Mouse (Mus musculus): Measurements from ENCODE around the gene Cacna1c.

The Cacna1c gene

GRCm38 (mm10) chr6:119137768-119138167 is 58.5 kb downstream of the Cacna1c start:
- no peak for DNase-seq

- no peak for DNase-seq
Observed at GRCm38 (mm10) chr6:119132863-119133262, 63.4 kb downstream of the Cacna1c start.

GRCm38 (mm10) chr6:119132111-119132735 is 64.0 kb downstream of the Cacna1c start:
- DNase-seq: no peak

DNA sequence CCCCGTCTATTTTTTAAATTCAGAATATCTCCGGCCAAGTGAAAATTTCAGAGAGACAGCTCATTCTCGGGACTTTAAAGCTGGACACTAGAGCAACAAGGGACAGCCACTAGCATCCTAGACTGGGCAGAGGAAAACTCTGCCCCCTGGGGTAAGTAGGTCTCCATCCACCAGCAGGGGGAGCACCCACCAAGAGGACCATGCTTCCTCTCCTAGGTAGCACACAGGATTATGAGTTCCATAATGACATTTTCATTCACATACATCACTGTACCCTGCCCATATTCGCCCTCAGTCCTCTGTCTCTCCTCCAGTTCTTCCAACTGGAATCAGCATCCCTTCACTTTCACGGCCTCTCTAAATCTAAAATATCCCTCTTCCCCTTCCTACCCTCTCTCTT is 66.6 kb downstream of the Cacna1c start:
- DNase-seq: no peak

GRCm38 (mm10) chr6:119128521-119128920 is 67.7 kb downstream of the Cacna1c start:
- DNase-seq: no peak

- DNase-seq: no peak
Observed at GRCm38 (mm10) chr6:119128076-119128475, 68.1 kb downstream of the Cacna1c start.

GRCm38 (mm10) chr6:119126991-119127390 is 69.2 kb downstream of the Cacna1c start:
- no peak for DNase-seq

DNA sequence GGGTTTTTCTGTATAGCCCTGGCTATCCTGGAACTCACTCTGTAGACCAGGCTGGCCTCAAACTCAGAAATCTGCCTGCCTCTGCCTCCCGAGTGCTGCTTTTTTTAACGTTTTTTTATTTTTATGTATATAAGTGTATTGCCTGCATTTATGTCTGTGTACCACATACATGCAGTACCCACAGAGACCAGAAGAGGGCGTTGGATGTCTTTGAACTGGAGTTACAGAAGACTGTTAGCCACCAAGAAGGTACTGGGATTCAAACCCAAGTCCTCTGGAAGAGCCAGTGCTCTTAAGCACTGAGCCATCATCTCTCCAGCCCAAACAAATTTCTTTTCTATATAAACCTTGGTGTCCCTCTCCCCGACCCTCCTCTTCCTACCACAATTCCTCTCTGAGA is 77.8 kb downstream of the Cacna1c start:
- DNase-seq: no peak

DNA sequence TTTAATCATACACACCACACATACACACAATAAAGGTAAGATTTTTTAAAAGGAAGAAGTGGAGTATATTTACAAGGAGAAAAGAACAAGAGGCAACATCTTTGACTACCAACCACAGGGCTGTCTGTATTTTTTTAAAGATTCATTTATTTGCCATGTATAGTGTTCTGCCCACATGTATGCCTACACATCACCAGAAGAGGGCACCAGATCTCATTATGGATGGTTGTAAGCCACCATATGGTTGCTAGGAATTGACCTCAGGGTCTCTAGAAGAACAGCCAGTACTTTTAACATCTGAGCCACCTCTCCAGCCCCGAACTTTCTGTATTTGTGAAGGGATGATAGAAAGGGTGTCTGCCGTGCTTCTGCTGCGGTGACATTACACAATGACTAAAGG is 79.9 kb downstream of the Cacna1c start:
- no peak for DNase-seq

GRCm38 (mm10) chr6:119113362-119113761 is 82.9 kb downstream of the Cacna1c start:
- DNase-seq: no peak

GRCm38 (mm10) chr6:119110369-119110768 is 85.8 kb downstream of the Cacna1c start:
- DNase-seq: no peak

DNA sequence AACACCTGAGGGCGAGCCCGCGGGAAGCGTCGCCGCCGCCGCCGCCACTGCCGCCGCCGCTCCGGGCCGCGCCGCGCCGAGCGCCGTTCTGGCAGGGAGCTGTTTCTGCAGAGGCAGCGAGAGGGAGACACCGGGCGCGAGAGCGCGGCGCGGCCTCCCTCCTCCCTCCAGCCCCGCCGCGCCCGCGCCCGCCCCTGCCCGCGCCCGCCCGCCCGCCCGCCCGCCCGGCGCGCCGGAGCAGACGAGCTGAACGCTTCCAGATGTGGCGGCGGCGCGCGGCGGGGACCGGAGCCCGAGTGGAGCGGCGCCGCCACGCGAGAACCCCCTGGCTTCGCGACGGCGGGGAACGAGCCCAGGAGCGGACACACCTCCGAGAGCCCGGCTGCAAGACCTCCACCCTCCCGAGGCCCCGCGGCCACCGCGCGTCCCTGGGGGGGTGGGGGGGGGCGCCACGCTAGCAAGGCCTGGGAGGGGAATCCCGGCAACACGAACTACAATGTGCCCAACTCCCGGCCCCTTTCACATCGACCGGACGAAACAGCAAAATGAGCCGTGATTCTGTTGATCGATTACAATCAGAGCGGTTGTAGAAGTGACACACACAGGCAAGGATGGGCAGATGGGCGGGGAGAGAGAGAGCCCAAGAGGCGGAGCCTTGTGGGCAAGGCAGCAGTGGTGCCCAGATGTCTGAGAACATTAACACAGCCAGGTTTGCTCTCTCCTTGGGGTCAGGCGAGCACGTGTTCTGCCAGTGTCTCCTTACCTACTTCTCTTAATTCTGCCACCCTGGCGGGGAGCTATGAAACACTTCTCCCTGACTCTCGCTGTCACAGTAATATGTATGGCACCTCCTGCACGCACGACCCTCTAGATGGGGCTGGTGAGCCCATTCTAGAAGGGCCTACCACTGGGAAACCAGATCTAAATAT is 87.5 kb downstream of the Cacna1c start:
- DNase-seq: peak; percentile 78

GRCm38 (mm10) chr6:119107856-119108465 is 88.3 kb downstream of the Cacna1c start:
- peak; percentile 67 for DNase-seq

- DNase-seq: no peak
Observed at GRCm38 (mm10) chr6:119107140-119107855, 88.9 kb downstream of the Cacna1c start.

DNA sequence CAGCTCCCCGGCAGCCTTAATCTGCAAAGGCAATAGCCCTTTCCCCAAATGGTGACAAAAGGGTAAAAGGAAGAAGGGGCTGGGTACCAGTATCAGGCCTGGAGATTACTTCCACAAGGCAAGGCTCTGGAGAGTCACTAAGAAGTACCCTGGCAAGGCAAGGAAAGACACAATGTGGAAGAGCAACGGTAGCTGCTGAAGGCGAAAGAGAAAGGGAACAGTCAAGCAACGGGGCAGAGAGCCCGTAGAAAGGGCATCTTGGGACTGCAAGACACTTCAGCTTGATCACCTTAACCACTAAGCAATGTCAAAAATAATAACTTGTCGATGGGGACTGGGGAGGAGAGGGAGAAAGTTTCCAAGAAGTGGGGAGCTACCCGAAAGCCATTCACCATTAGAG is 89.5 kb downstream of the Cacna1c start:
- no peak for DNase-seq

DNA sequence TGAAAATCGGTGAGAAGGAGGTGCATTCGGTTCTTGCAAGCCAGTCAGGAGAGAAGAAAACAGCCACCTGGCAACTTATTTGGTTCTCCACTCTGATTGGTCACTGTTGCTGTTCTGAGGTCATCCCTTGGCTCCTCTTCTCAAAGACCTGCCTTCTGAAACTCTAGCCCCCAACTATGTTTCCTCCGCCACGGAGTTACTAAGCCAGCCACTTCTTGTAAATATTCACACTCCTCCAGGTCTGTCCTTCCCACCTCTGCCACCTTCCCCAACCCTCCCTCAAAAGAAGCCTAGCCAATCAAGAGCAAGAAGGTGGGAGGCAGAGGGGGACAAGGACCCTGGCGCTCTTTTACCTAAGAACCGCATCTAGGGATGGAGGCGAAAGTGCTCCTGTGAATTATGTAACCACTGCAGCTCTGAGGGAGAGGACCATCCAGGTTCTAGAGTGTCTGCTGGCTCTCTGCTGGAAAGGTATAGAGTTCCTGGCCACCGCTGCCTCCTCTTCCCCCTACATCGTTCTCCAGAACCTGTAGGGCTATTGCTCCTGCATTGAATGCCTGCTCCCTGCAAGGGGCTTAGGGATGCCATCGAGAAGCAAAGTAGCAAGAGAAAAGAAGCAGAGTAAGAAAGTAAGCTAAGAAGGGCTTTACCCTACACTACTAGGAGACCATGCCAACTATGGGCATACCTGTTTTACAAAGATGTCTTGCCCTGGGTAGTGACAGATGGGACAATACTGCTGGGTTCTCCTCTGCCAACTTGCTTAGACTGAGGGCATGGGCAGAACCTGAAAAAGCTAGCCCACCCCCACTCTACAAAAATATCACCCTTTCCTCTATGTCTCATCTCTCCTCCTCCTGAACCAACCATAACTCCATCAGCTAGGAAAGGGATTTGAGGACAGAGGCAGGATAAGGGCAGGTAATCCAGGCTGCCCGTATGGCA is 90.3 kb downstream of the Cacna1c start:
- peak; percentile 50 for DNase-seq

GRCm38 (mm10) chr6:119104246-119104645 is 92.0 kb downstream of the Cacna1c start:
- DNase-seq: peak; percentile 84

- no peak for DNase-seq
Observed at GRCm38 (mm10) chr6:119102936-119103335, 93.3 kb downstream of the Cacna1c start.

- no peak for DNase-seq
Observed at GRCm38 (mm10) chr6:119099333-119099732, 96.9 kb downstream of the Cacna1c start.

GRCm38 (mm10) chr6:119096481-119096880 is 99.7 kb downstream of the Cacna1c start:
- DNase-seq: no peak

DNA sequence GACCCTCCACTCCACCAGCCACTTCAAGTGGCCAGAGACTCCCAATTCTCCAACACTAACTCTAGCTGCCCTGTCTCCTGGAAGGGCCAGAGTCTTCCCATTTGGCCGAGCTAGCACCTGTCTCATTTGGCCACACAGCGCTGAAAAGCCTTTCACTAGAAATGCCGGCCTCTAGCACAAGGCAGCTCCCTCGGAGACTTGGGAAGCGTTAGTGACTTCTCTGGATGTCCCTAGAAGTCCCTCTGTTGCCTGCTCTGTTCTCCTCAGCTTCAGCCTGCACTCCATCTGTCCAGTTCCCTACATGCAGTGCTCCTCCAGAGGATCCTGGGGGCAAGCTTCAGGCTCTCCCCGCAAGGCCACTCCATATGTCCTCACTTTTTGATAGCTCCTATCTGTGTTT is 101.1 kb downstream of the Cacna1c start:
- no peak for DNase-seq

DNA sequence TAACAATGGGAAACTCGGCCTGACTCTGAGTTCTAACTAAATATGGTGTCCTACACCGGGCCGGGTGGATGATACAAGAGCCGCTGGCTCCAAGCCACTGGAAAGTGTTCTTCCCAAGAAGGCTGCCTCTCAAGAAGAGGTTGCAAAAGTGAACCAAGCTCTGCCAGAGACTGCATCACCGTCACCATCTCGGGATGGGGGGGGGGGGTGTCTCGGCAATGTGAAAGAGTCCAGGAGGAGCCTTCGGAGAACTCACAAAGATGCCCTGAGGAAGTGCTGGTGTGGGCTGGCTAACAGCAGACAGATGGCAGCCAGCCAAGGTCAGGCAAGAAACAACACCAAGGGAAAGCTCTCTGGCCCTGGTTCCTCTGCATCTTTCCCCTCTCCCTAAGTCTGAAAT is 107.0 kb downstream of the Cacna1c start:
- DNase-seq: no peak
